Mouse (Mus musculus): ENCODE data around the gene Vax2. TPM values are rescaled to one million over a fixed set of nuclear protein-coding genes. Genes with fewer than 3 reads are reported as not detected.

Gene Vax2
- total RNA-seq (2023) = not detected

DNA sequence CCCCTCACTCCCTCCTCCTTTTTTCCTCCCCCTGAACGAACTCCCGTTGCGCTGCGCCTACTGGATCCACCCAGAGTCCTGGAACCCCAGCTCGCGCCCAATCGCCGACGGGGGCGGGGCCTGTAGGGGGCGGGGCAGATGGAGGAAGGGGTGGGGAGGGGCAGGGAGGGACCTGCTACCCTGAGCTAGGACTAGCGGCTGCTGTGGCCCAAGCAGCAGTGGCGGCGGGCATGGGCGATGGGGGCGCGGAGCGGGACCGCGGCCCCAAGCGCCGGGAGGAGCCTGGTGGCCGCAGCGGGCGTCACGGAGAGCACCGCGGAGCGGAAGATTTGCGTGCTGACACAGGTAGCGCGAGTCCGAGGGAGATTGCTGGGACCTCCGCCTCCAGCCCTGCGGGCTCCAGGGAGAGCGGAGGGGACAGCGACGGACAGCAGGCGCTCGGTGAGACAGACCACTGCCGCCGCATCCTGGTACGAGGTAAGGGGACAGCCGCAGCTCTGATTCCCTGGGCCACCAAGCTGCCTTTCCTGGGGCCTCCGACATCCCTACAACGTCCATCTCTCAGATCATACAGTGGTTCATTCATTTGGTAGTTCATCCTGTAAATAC lies at the start of gene Vax2:
Gene Vax2 (plus strand): TSS at position 198 of the 609 bp plus-strand sequence.

DNA sequence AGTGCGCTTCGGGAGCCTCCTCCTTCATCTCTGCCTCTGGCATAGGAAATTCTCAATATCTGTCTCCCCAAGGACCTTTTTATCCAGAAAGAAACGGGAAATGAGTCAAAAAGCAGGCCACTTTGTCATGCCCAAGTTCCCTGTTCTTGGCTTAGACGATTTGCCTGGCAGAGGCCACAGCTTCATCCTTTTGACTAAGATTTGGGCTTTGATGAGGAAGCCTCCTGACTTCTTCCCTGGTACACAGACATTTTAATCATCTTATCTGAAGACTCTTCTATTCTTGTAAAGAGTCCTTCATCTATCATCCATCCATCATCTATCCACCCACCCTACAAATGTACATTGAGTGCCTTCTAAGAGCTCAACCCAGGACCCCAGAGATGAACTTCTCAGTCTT lies 33.3 kb upstream of the Vax2 start, which contains the start of gene Cd207:
Gene Cd207 (minus strand): TSS at position 101 of the 400 bp plus-strand sequence.

GRCm38 (mm10) chr6:83742761-83743160 lies 31.7 kb downstream of the Vax2 start, which contains the start of gene Atp6v1b1:
TSS of gene Atp6v1b1 (plus strand) at chr6:83742990.

DNA sequence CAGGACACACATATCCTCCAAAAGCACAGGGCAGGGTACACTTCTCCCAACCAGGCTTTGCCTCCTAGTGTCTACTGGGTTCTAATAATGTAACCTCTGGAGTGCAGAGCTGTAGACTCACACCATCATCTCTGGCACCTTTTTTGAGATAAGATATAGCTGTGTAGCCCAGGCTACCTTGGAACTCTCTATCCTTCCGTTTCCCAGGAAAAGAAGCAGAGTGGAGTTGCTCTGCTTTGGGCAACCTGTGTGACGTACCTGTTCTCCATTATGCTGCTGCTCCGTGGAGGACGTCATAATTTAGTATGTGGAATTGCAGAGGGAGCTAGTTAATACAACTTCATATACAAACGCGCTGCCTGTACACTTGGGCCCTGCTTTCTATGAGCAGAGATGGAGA lies 51.3 kb downstream of the Vax2 start, which contains the start of gene Ankrd53:
Gene Ankrd53 (plus strand): TSS at position 301 of the 400 bp plus-strand sequence.

DNA sequence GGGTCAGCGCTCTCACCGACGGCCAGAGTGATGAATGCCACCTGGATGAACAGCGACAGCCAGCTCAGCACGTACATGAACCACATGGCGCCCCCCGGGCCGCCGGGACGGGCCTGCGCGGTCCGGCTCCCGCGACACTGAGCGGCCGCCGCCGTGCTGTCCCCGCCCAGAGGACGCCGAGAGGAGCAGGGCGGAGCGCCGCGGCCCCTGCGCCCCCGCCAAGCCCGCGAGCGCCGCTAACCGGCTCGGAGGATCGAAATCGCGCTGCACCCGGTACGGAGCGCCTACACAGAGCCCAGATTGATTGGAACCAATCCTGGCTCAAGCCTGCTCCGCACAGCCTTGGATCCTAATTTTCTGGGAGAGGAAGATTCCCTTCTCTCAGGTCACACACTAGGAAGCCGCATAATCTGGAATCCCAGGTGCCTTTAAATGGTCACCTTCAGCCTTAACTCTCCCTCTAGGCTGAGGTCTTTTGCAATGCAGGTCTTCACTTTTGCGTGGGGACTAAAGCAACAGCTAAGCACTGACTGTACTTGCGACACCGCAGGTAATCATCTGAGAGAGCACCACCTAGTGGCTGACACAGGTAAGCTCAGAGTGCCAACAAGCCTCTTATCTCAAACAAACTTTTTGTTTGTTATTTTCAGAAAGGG lies 64.7 kb downstream of the Vax2 start, which contains the start of gene Tex261:
Gene Tex261 (minus strand): TSS at position 176 of the 656 bp plus-strand sequence.

Other genes starting within 250 kb of the Vax2 start
- 10 to 100 TPM; 54.7 to 81.8 TPM for gene Dguok, start 204.3 kb upstream of the Vax2 start, total RNA-seq (2023)
- gene Actg2, start 175.0 kb upstream of the Vax2 start, total RNA-seq (2023) = not detected
- 10 to 100 TPM; 19.8 to 21.8 TPM for gene Stambp, start 138.5 kb upstream of the Vax2 start, total RNA-seq (2023)
- not detected for gene Clec4f, start 55.1 kb upstream of the Vax2 start, total RNA-seq (2023)
- not detected for gene Cd207, start 33.4 kb upstream of the Vax2 start, total RNA-seq (2023)
- gene Atp6v1b1, start 31.7 kb downstream of the Vax2 start, total RNA-seq (2023) = not detected
- gene Ankrd53, start 51.4 kb downstream of the Vax2 start, total RNA-seq (2023) = not detected
- gene Tex261, start 64.5 kb downstream of the Vax2 start, total RNA-seq (2023) = 10 to 100 TPM; 54.4 to 54.5 TPM
- 10 to 100 TPM; 21.2 to 22.7 TPM for gene Nagk, start 83.7 kb downstream of the Vax2 start, total RNA-seq (2023)
- 10 to 100 TPM; 38.3 to 45.1 TPM for gene Paip2b, start 120.5 kb downstream of the Vax2 start, total RNA-seq (2023)
- gene Zfp638, start 155.8 kb downstream of the Vax2 start, total RNA-seq (2023) = 100 to 1,000 TPM; 174 to 190 TPM